Comparison of ENCODE assay signal across 8 mouse cellular contexts in genomic region chr3:90466311-90466766, GRCm38 (mm10). TPM values are rescaled to one million over a fixed set of nuclear protein-coding genes. Genes with fewer than 3 reads are reported as not detected.
DNase-seq lines count a peak whose midpoint lies in the region; ATAC-seq and TF ChIP-seq lines count a peak whose summit lies in the region.

No protein-coding gene starts in this region.

- H3K27ac ChIP-seq in intestine, embryonic 14.5 days (ENCODE audit: low read depth): no peak overlapping the region
- no peak overlapping the region for H3K27ac ChIP-seq in limb, embryonic 14.5 days (replicated peaks; ENCODE audit: low read depth, low read length)
- H3K27ac ChIP-seq in midbrain, embryonic 14.5 days (replicated peaks; ENCODE audit: low read depth, low read length): no peak overlapping the region

- no peaks in the 10 kb centered on the region for H3K9me3 ChIP-seq in intestine, embryonic 14.5 days (ENCODE audit: control insufficient read depth, low read length)
- H3K9me3 ChIP-seq in limb, embryonic 14.5 days (ENCODE audit: control insufficient read depth, low read length): no peaks in the 10 kb centered on the region
- H3K9me3 ChIP-seq in midbrain, embryonic 14.5 days (ENCODE audit: control insufficient read depth, low read length): no peaks in the 10 kb centered on the region

- H3K9ac ChIP-seq in intestine, embryonic 14.5 days (ENCODE audit: low read length): peak overlapping the region; percentile 46; the same call in 1 of the 2 replicates
- H3K9ac ChIP-seq in limb, embryonic 14.5 days (ENCODE audit: low read depth, low read length, severe bottlenecking): peak overlapping the region; percentile 17; the same call in 1 of the 2 replicates
- peak overlapping the region; percentile 45; the same call in 1 of the 2 replicates for H3K9ac ChIP-seq in midbrain, embryonic 14.5 days (replicated peaks; ENCODE audit: low read length)

- peak; percentile 54; the same call in 1 of the 2 replicates for ATAC-seq in intestine, embryonic 14.5 days (replicated peaks; ENCODE audit: low FRiP score, low TSS enrichment, low read depth)
- ATAC-seq in limb, embryonic 14.5 days (ENCODE audit: low FRiP score, low read depth): peak; percentile 39; the same call in 1 of the 2 replicates
- ATAC-seq in midbrain, embryonic 14.5 days (ENCODE audit: low FRiP score, low TSS enrichment): peak; percentile 43; the same call in 1 of the 2 replicates

- peak; percentile 25 to 54 for DNase-seq in urinary bladder, adult 18-20 months (ENCODE audit: low spot score in 2 of 2)
- DNase-seq in urinary bladder, adult 2 months (ENCODE audit: low spot score): no peak
- peak; percentile 54 to 69 for DNase-seq in cerebellum, postnatal 36 days
- DNase-seq in gastrocnemius, postnatal 10 days: peak; percentile 42
- peak; percentile 82 for DNase-seq in intestine, embryonic 14.5 days (ENCODE audit: low spot score)
- peak; percentile 78 for DNase-seq in limb, embryonic 14.5 days (ENCODE audit: low spot score)
- peak; percentile 86 for DNase-seq in midbrain, embryonic 14.5 days
- DNase-seq in testis, postnatal 14 days (ENCODE audit: low spot score): peak; percentile 55

- TF ChIP-seq POLR2A in limb, embryonic 14.5 days (IDR thresholded peaks at IDR 0.05; ENCODE audit: borderline replicate concordance, extremely low read depth, insufficient read depth, insufficient read length): no peak

- H3K4me3 ChIP-seq in intestine, embryonic 14.5 days (ENCODE audit: low read depth, low read length): peak overlapping the region; percentile 58
- H3K4me3 ChIP-seq in limb, embryonic 14.5 days (replicated peaks; ENCODE audit: low read length): peak overlapping the region; percentile 40
- peak overlapping the region; percentile 50 for H3K4me3 ChIP-seq in midbrain, embryonic 14.5 days (replicated peaks; ENCODE audit: low read depth, low read length)

- no peaks in the 10 kb centered on the region for H3K36me3 ChIP-seq in intestine, embryonic 14.5 days (ENCODE audit: control insufficient read depth, insufficient read depth, low read length)
- no peaks in the 10 kb centered on the region for H3K36me3 ChIP-seq in limb, embryonic 14.5 days (ENCODE audit: control insufficient read depth, insufficient read depth, low read length)
- H3K36me3 ChIP-seq in midbrain, embryonic 14.5 days (ENCODE audit: control insufficient read depth, insufficient read depth, low read length): no peaks in the 10 kb centered on the region

- 0 out of 2 replicates have a peak, but pooled peaks cover 2% of the 10 kb centered on the region for H3K4me1 ChIP-seq in intestine, embryonic 14.5 days (replicated peaks; ENCODE audit: control insufficient read depth, insufficient read depth, low read length)
- H3K4me1 ChIP-seq in limb, embryonic 14.5 days (ENCODE audit: control insufficient read depth, insufficient read depth, low read length): 0 out of 2 replicates have a peak, but pooled peaks cover 2% of the 10 kb centered on the region
- peaks cover 8% of the 10 kb centered on the region; the same call in 1 of the 2 replicates for H3K4me1 ChIP-seq in midbrain, embryonic 14.5 days (ENCODE audit: control insufficient read depth, insufficient read depth, low read length)

- H3K27me3 ChIP-seq in intestine, embryonic 14.5 days (replicated peaks; ENCODE audit: control insufficient read depth, insufficient read depth, low read length): peaks cover 34% of the 10 kb centered on the region
- peaks cover 41% of the 10 kb centered on the region for H3K27me3 ChIP-seq in limb, embryonic 14.5 days (ENCODE audit: control insufficient read depth, insufficient read depth, low read length)
- H3K27me3 ChIP-seq in midbrain, embryonic 14.5 days (ENCODE audit: control insufficient read depth, insufficient read depth, low read length): peaks cover 45% of the 10 kb centered on the region

- peak overlapping the region; percentile 89 for H3K4me2 ChIP-seq in intestine, embryonic 14.5 days (ENCODE audit: low read length)
- H3K4me2 ChIP-seq in limb, embryonic 14.5 days (replicated peaks; ENCODE audit: low read depth, low read length, severe bottlenecking): peak overlapping the region; percentile 79
- H3K4me2 ChIP-seq in midbrain, embryonic 14.5 days (ENCODE audit: low read length): peak overlapping the region; percentile 88

- under 1% methylated on average over 15 of the region's 15 CpGs for WGBS in intestine, embryonic 14.5 days
- under 1% methylated on average over 15 of the region's 15 CpGs for WGBS in limb, embryonic 14.5 days
- under 1% methylated on average over 15 of the region's 15 CpGs for WGBS in midbrain, embryonic 14.5 days

RNA-seq across cellular contexts. Expression of gene Npr1, which starts 0.7 kb away (rescaled TPM):
- 25.3 and 26.4 TPM in 2 replicates for polyA plus RNA-seq in urinary bladder, adult 2 months (2012; rRNA removed)
- total RNA-seq in gastrocnemius, postnatal 10 days (2021): 10 to 100 TPM; 18.7 to 21.4 TPM
- 5.3 and 5.9 TPM in 2 replicates for polyA plus RNA-seq in intestine, embryonic 14.5 days (2014; fragmentation: Nextera tagmentation; extraction: Ambion mirVana)
- 15.5 and 16.0 TPM in 2 replicates for polyA plus RNA-seq in limb, embryonic 14.5 days (2012; rRNA removed)
- polyA plus RNA-seq in limb, embryonic 14.5 days (2014; fragmentation: Nextera tagmentation; extraction: Ambion mirVana): 4.8 and 4.9 TPM in 2 replicates
- 0.65 and 2.3 TPM in 2 replicates for polyA plus RNA-seq in midbrain, embryonic 14.5 days (2014; fragmentation: Nextera tagmentation; extraction: Ambion mirVana)

RNA-seq across cellular contexts. Expression of gene Ilf2, which starts 9.6 kb away (rescaled TPM):
- polyA plus RNA-seq in urinary bladder, adult 2 months (2012; rRNA removed): 44.4 and 48.2 TPM in 2 replicates
- total RNA-seq in gastrocnemius, postnatal 10 days (2021): 10 to 100 TPM; 46.4 to 50.3 TPM
- 188 and 207 TPM in 2 replicates for polyA plus RNA-seq in intestine, embryonic 14.5 days (2014; fragmentation: Nextera tagmentation; extraction: Ambion mirVana)
- 117 and 137 TPM in 2 replicates for polyA plus RNA-seq in limb, embryonic 14.5 days (2012; rRNA removed)
- polyA plus RNA-seq in limb, embryonic 14.5 days (2014; fragmentation: Nextera tagmentation; extraction: Ambion mirVana): 169 and 186 TPM in 2 replicates
- 271 and 282 TPM in 2 replicates for polyA plus RNA-seq in midbrain, embryonic 14.5 days (2014; fragmentation: Nextera tagmentation; extraction: Ambion mirVana)

RNA-seq across cellular contexts. Expression of gene Snapin, which starts 24.5 kb away (rescaled TPM):
- polyA plus RNA-seq in urinary bladder, adult 2 months (2012; rRNA removed): 88.2 and 107 TPM in 2 replicates
- total RNA-seq in gastrocnemius, postnatal 10 days (2021): 10 to 100 TPM; 63.2 to 67.2 TPM
- 67.5 and 80.6 TPM in 2 replicates for polyA plus RNA-seq in intestine, embryonic 14.5 days (2014; fragmentation: Nextera tagmentation; extraction: Ambion mirVana)
- 54.8 and 57.8 TPM in 2 replicates for polyA plus RNA-seq in limb, embryonic 14.5 days (2012; rRNA removed)
- polyA plus RNA-seq in limb, embryonic 14.5 days (2014; fragmentation: Nextera tagmentation; extraction: Ambion mirVana): 87.6 and 91.3 TPM in 2 replicates
- 89.7 and 92.8 TPM in 2 replicates for polyA plus RNA-seq in midbrain, embryonic 14.5 days (2014; fragmentation: Nextera tagmentation; extraction: Ambion mirVana)

RNA-seq across cellular contexts. Expression of gene Ints3, which starts 32.9 kb away (rescaled TPM):
- 24.8 and 26.4 TPM in 2 replicates for polyA plus RNA-seq in urinary bladder, adult 2 months (2012; rRNA removed)
- 10 to 100 TPM; 18.4 to 24.3 TPM for total RNA-seq in gastrocnemius, postnatal 10 days (2021)
- 31.2 and 31.7 TPM in 2 replicates for polyA plus RNA-seq in intestine, embryonic 14.5 days (2014; fragmentation: Nextera tagmentation; extraction: Ambion mirVana)
- polyA plus RNA-seq in limb, embryonic 14.5 days (2012; rRNA removed): 52.8 and 55.9 TPM in 2 replicates
- 26.0 and 32.5 TPM in 2 replicates for polyA plus RNA-seq in limb, embryonic 14.5 days (2014; fragmentation: Nextera tagmentation; extraction: Ambion mirVana)
- 32.3 and 35.0 TPM in 2 replicates for polyA plus RNA-seq in midbrain, embryonic 14.5 days (2014; fragmentation: Nextera tagmentation; extraction: Ambion mirVana)

RNA-seq across cellular contexts. Expression of gene Chtop, which starts 43.0 kb away (rescaled TPM):
- 98.1 and 103 TPM in 2 replicates for polyA plus RNA-seq in urinary bladder, adult 2 months (2012; rRNA removed)
- total RNA-seq in gastrocnemius, postnatal 10 days (2021): 100 to 1,000 TPM; 103 to 108 TPM
- polyA plus RNA-seq in intestine, embryonic 14.5 days (2014; fragmentation: Nextera tagmentation; extraction: Ambion mirVana): 86.4 and 87.0 TPM in 2 replicates
- 155 and 169 TPM in 2 replicates for polyA plus RNA-seq in limb, embryonic 14.5 days (2012; rRNA removed)
- polyA plus RNA-seq in limb, embryonic 14.5 days (2014; fragmentation: Nextera tagmentation; extraction: Ambion mirVana): 103 and 114 TPM in 2 replicates
- 135 and 145 TPM in 2 replicates for polyA plus RNA-seq in midbrain, embryonic 14.5 days (2014; fragmentation: Nextera tagmentation; extraction: Ambion mirVana)
